9 mouse cellular contexts compared by ENCODE assay signal in the genomic region with DNA sequence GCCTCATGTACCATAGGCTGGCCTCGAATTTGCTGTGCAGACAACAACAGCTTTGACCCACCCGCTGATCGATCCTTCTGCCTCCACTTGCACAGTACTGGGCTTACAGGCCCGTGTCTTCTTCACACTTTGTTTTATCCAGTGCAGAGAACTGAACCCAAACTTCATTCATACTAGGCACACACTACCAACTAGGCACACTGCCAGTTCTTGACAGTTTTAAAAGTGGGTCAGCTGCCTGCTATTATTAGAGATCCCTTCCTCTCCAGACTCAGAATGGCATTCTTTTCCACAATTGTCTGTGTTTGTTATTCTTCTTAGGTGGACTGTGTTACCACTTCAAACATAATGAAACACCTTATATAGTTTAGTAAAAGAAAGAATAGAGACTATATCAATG. TPM values are rescaled to one million over a fixed set of nuclear protein-coding genes. Genes with fewer than 3 reads are reported as not detected.
DNase-seq lines count a peak whose midpoint lies in the region; ATAC-seq and TF ChIP-seq lines count a peak whose summit lies in the region.
"Had no signal": no experiment of that assay in that cellular context is flagged by ENCODE, and none has a peak within 500 bp of the region (broad histone marks: within the 10 kb centered on the region; RNA-seq: fewer than 3 reads in every experiment).

No protein-coding gene starts in this region.

- no peaks in the 10 kb centered on the region for H3K9me3 ChIP-seq in neural tube, embryonic 15.5 days (replicated peaks)
- H3K9me3 ChIP-seq in heart, embryonic 14.5 days (ENCODE audit: control insufficient read depth, low read length), result no peaks in the 10 kb centered on the region
- H3K9me3 ChIP-seq in intestine, embryonic 15.5 days, result no peaks in the 10 kb centered on the region

- no peak overlapping the region for H3ac ChIP-seq in myocyte (ENCODE audit: control insufficient read depth, insufficient read length)

- H3K4me1 ChIP-seq in neural tube, embryonic 15.5 days, result peaks cover 5% of the 10 kb centered on the region
- peaks cover 9 to 27% of the 10 kb centered on the region in 2 experiments for H3K4me1 ChIP-seq in heart, embryonic 14.5 days (ENCODE audit: control insufficient read depth in 2 of 2, insufficient read depth in 2 of 2, low read length in 2 of 2)
- H3K4me1 ChIP-seq in intestine, embryonic 15.5 days (replicated peaks), result peaks cover 8% of the 10 kb centered on the region; the same call in 1 of the 2 replicates

- WGBS in neural tube, embryonic 15.5 days, result 70% methylated on average over 4 of the region's 4 CpGs
- WGBS in heart, embryonic 14.5 days, result 54% methylated on average over 4 of the region's 4 CpGs
- 73% methylated on average over 4 of the region's 4 CpGs for WGBS in intestine, embryonic 15.5 days

- no peak for ATAC-seq in neural tube, embryonic 15.5 days (ENCODE audit: low FRiP score)
- ATAC-seq in heart, embryonic 14.5 days (ENCODE audit: insufficient number of reproducible peaks, insufficient read depth, low FRiP score, low read depth), result peak; percentile 58; the same call in 1 of the 2 replicates
- no peak for ATAC-seq in intestine, embryonic 15.5 days

- no peak for TF ChIP-seq POLR2A in myocyte (IDR thresholded peaks at IDR 0.05; ENCODE audit: insufficient read length, low read depth)

- intact Hi-C loops in heart, postnatal 25 days (cut with DNase I), result loop anchor here (5.0 kb wide), 1 partner anchor 89 kb away; a partner anchor contains a TSS

- peaks cover 55% of the 10 kb centered on the region for H3K79me2 ChIP-seq in myocyte (ENCODE audit: control insufficient read depth, insufficient read depth)

- H3K27ac ChIP-seq in neural tube, embryonic 15.5 days (replicated peaks), result 0 out of 2 replicates have a peak overlapping the region, but pooled peaks have one; percentile 20
- peak overlapping the region; percentile 40 to 50; a peak in 3 of 4 replicates for H3K27ac ChIP-seq in heart, embryonic 14.5 days (replicated peaks in 1 of 2; ENCODE audit: control insufficient read depth in 1 of 2, insufficient read depth in 1 of 2, low read depth in 2 of 2, low read length in 2 of 2)
- H3K27ac ChIP-seq in intestine, embryonic 15.5 days, result no peak overlapping the region

- peak; percentile 62 to 71 for DNase-seq in heart, adult 18-20 months
- DNase-seq in heart, postnatal 25 days (ENCODE audit: low spot score), result no peak
- DNase-seq in neural tube, embryonic 10.5 days (ENCODE audit: extremely low spot score, low spot score), result no peak
- DNase-seq: spleen, adult 18-20 months; thymus, postnatal 14 days had no signal

- no peaks in the 10 kb centered on the region for H3K36me3 ChIP-seq in neural tube, embryonic 15.5 days
- no peaks in the 10 kb centered on the region for H3K36me3 ChIP-seq in heart, embryonic 14.5 days (ENCODE audit: control insufficient read depth, insufficient read depth, low read length)
- H3K36me3 ChIP-seq in myocyte (ENCODE audit: control insufficient read depth, insufficient read depth), result no peaks in the 10 kb centered on the region
- no peaks in the 10 kb centered on the region for H3K36me3 ChIP-seq in intestine, embryonic 15.5 days

- no peak overlapping the region for H3K4me3 ChIP-seq in neural tube, embryonic 15.5 days (replicated peaks)
- H3K4me3 ChIP-seq in heart, embryonic 14.5 days (ENCODE audit: control insufficient read depth in 1 of 2, insufficient read depth in 1 of 2, low read depth in 1 of 2, low read length in 2 of 2), result no peak overlapping the region
- H3K4me3 ChIP-seq in myocyte, result no peak overlapping the region
- no peak overlapping the region for H3K4me3 ChIP-seq in intestine, embryonic 15.5 days (replicated peaks)

- H3K27me3 ChIP-seq in neural tube, embryonic 15.5 days (replicated peaks), result no peaks in the 10 kb centered on the region
- no peaks in the 10 kb centered on the region for H3K27me3 ChIP-seq in heart, embryonic 14.5 days (ENCODE audit: control insufficient read depth, insufficient read depth, low read length)
- no peaks in the 10 kb centered on the region for H3K27me3 ChIP-seq in myocyte (ENCODE audit: control insufficient read depth, insufficient read depth, insufficient read length)
- H3K27me3 ChIP-seq in intestine, embryonic 15.5 days (replicated peaks), result no peaks in the 10 kb centered on the region

- no peak overlapping the region for H3K9ac ChIP-seq in neural tube, embryonic 15.5 days (replicated peaks)
- H3K9ac ChIP-seq in heart, embryonic 14.5 days (ENCODE audit: low read length), result no peak overlapping the region
- no peak overlapping the region for H3K9ac ChIP-seq in intestine, embryonic 15.5 days

- no peak overlapping the region for H3K4me2 ChIP-seq in neural tube, embryonic 15.5 days
- peak overlapping the region; percentile 35 for H3K4me2 ChIP-seq in heart, embryonic 14.5 days (ENCODE audit: low read length)
- H3K4me2 ChIP-seq in myocyte (ENCODE audit: low read depth), result peak overlapping the region; percentile 89
- no peak overlapping the region for H3K4me2 ChIP-seq in intestine, embryonic 15.5 days (replicated peaks)

TF ChIP-seq in myocyte, 11 proteins besides CTCF, POLR2A, EP300 and RAD21:
- TF ChIP-seq SRF (IDR thresholded peaks at IDR 0.05; ENCODE audit: control insufficient read depth, insufficient read length, low read depth), result no peak
- TF ChIP-seq TCF12 (IDR thresholded peaks at IDR 0.05; ENCODE audit: insufficient read depth, poor library complexity, severe bottlenecking), result no peak
- TF ChIP-seq MYOG (IDR thresholded peaks at IDR 0.05; ENCODE audit: control insufficient read depth in 1 of 3, insufficient read depth in 1 of 3, insufficient read length in 2 of 3, low read depth in 2 of 3), result no peak
- no peak for TF ChIP-seq TCF3 (IDR thresholded peaks at IDR 0.05; ENCODE audit: insufficient read length, low read depth)
- TF ChIP-seq USF1 (IDR thresholded peaks at IDR 0.05; ENCODE audit: low read depth), result no peak
- TF ChIP-seq CEBPB (IDR thresholded peaks at IDR 0.05; ENCODE audit: insufficient read depth, poor library complexity, severe bottlenecking), result no peak
- TF ChIP-seq REST (IDR thresholded peaks at IDR 0.05; ENCODE audit: insufficient read depth, insufficient read length), result no peak
- no peak for TF ChIP-seq POLR2AphosphoS2 (IDR thresholded peaks at IDR 0.05; ENCODE audit: insufficient read length, low read depth)
- TF ChIP-seq MAX (IDR thresholded peaks at IDR 0.05; ENCODE audit: low read depth), result no peak
- no peak for TF ChIP-seq MYOD1 (IDR thresholded peaks at IDR 0.05; ENCODE audit: control insufficient read depth in 1 of 3, insufficient read length in 2 of 3, low read depth in 2 of 3)
- no peak for TF ChIP-seq E2F4 (IDR thresholded peaks at IDR 0.05; ENCODE audit: insufficient read depth)

RNA-seq across cellular contexts. Expression of a gene that starts 5.2 kb away (rescaled TPM):
- total RNA-seq in heart, adult 18-20 months (2021), result 10 to 100 TPM; 10.8 to 11.0 TPM
- 10 to 100 TPM; 14.2 to 14.4 TPM for total RNA-seq in heart, postnatal 25 days (2021)
- polyA plus RNA-seq in neural tube, embryonic 15.5 days (2015; fragmentation: Nextera tagmentation; extraction: Ambion mirVana), result 9.7 and 9.9 TPM in 2 replicates
- 8.2 and 9.2 TPM in 2 replicates for polyA plus RNA-seq in heart, embryonic 14.5 days (2014; fragmentation: Nextera tagmentation; extraction: Ambion mirVana)
- polyA plus RNA-seq in myocyte (2012; fragmentation: generic; extraction: Trizol), result 41.0 TPM
- polyA plus RNA-seq in intestine, embryonic 15.5 days (2015; fragmentation: Nextera tagmentation; extraction: Ambion mirVana), result 8.5 and 9.8 TPM in 2 replicates

RNA-seq across cellular contexts. Expression of a gene that starts 15.6 kb away (rescaled TPM):
- 1 to 10 TPM; 5.1 to 5.7 TPM for total RNA-seq in heart, adult 18-20 months (2021)
- total RNA-seq in heart, postnatal 25 days (2021), result 1 to 10 TPM; 5.3 to 5.4 TPM
- 2.4 and 2.5 TPM in 2 replicates for polyA plus RNA-seq in neural tube, embryonic 15.5 days (2015; fragmentation: Nextera tagmentation; extraction: Ambion mirVana)
- polyA plus RNA-seq in heart, embryonic 14.5 days (2014; fragmentation: Nextera tagmentation; extraction: Ambion mirVana), result 3.6 TPM in 2 replicates
- polyA plus RNA-seq in myocyte (2012; fragmentation: generic; extraction: Trizol), result 2.2 TPM
- polyA plus RNA-seq in intestine, embryonic 15.5 days (2015; fragmentation: Nextera tagmentation; extraction: Ambion mirVana), result 5.2 and 5.3 TPM in 2 replicates

Comparison
In these comparisons a context has a peak if more than half of its experiments do, and no peak if none do; other contexts are left out.
1. DNase-seq: peak in heart, adult 18-20 months (2 of 2); none in heart, postnatal 25 days (single experiment) and neural tube, embryonic 10.5 days (single experiment).
2. H3K4me2 ChIP-seq: peak in heart, embryonic 14.5 days (single experiment) and myocyte (single experiment); none in neural tube, embryonic 15.5 days (single experiment) and intestine, embryonic 15.5 days (single experiment).